Mouse (Mus musculus): ENCODE data around the gene Rbfox2.

The Rbfox2 gene

DNA sequence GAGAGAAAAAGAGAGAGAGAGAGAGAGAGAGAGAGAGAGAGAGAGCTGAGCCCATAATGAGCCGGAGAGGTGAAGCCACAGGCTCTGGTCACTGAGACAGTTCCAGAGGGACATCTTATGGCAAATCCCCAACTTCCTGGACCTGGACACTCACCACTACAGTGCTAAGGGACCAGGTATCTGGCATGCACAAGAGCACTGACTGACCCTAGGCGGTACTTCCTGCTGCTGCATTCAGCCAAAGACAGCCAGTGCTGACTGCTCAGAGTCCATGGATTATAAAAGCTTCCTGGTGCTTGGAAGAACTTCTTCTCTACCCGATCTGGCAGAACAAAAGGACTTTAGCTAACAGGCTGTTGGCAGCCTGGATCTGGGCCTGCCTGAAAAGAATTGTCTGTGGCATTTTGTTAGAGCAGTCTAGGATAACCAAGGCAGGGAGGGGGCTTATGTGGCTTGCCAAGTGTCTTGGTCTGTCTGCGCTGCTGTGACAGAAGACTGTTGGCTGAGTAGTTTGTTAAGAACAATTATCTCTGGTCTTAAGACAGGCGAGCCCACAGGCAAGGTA, 252.1 kb downstream of the Rbfox2 start:
- no peak for DNase-seq

GRCm38 (mm10) chr15:77053021-77053420, 253.8 kb downstream of the Rbfox2 start:
- no peak for DNase-seq

- DNase-seq, result no peak
Measured at GRCm38 (mm10) chr15:77052176-77052575, 254.6 kb downstream of the Rbfox2 start.

DNA sequence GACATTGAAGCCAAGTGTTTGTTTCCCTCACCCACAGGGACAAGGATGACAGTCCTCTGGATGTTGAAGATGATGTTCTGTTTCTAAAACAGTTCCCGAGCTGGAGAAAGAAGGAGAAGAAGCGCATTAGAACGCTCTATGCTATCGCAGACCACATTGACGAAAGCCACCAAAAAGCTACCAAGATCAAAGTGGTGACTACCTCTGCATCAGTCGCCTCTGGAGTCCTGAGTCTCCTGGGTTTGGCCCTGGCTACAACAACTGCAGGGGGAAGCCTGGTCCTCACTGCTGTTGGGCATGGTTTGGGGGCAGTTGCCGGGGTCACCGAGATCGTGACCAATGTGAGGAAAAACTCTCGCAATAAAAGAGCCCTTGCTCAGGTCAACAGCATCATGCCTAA, 256.2 kb downstream of the Rbfox2 start, which contains the start of gene Mb:
TSS of gene Mb (minus strand) at position 101 of the 400 bp plus-strand sequence.
- DNase-seq, result no peak

DNA sequence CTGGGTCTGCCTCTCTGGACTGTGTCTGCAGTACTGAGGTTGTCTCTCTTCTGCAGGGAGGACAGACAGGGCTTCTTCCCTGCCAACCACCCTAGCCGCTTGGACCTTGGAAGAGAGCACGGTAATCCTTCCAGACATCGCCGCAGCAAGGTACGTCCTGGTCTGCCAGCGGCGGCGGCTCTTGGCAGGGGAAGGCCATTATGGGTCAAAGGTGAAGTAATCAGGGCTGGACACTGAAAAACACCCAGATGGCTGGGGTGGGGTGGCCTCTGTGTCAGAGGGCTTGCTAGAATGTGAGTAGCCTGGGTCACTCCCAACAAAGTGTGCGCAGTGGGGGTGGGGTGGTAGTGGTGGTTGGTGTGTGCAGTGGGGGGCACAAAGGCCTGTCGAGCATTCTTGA, 261.2 kb downstream of the Rbfox2 start:
- no peak for DNase-seq

- no peak for DNase-seq
Measured at GRCm38 (mm10) chr15:77044597-77045320, 262.0 kb downstream of the Rbfox2 start, which contains the start of gene Apol6. TSS of gene Apol6 (plus strand) at chr15:77044729.

DNA sequence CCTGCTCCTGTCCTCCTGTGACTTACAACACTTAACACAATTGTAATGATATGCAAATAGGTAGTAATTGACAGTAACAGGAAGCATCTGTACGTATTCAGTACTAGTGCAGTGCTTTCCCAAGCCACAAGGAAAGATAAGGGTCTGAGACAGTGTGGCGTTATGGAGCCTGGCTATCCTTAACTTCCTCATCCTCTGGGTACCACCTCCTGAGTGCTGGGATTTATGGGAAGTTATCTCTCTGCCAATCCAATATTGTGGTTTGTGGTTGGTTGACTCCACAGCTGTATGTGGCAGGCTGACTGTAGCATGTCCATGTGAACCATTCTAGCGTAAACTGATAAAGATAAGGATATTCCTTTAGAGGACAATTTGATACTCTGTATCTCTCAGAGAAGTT, 266.0 kb downstream of the Rbfox2 start:
- no peak for DNase-seq

- no peak for DNase-seq
Measured at GRCm38 (mm10) chr15:77039211-77039700, 267.5 kb downstream of the Rbfox2 start.

DNA sequence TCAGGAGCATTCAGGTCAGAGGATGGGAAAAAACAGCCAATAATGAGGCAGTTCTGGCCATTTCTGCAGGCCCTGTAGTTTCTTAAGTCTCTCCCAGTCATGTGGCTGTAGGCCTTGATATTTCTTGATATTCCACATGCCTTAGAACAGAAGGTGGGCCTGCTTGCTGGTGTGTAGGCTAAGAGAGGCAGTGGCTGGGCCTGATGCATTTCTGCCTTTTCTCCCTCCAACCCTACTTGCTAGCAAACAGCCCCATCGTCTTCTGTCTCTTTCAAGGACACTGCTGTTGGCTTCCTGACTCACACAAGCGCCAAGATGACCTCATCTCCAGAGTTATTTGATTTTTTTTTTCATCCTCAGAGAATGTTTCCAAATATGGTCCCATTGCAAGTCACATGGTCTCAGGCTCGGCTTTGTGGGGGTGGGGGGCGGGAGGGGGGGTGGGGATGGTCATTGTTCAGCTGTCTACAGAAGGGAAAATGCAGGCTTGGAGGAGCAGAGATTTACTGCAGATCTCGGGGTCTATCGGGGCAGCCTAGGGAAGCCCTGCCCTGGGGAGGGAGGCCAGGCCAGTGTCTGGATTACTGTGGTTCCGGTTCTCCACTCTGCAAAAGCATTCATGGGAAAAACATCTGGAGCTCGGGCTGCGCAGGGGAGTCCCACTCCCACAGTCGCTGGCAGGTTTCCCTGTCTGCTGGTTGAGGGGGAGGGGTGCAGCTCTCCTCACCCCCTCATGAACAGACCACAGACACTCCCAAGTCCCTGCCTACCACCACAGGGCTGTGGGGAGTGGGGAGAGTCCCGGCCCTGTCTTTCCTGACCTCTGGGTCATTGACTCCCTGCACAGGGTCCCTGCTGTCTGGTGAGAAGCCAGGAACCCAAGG, 269.3 kb downstream of the Rbfox2 start:
- DNase-seq, result peak; percentile 82

DNA sequence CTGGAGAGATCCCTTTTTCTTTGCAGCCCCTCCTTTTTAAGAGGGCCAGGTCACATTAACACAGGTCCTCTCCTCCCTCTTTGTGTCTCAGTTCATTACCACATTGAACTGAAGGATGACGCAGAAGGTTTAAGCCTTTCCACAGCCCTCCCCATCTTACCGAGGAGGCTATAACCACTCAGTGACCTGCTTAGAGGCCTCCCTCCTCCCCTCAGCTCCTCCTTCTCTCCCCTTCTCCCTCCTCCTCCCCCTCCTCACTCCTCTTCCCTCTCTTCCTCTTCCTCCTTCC, 269.9 kb downstream of the Rbfox2 start:
- no peak for DNase-seq

GRCm38 (mm10) chr15:77036320-77036988, 270.4 kb downstream of the Rbfox2 start:
- peak; percentile 78 for DNase-seq

GRCm38 (mm10) chr15:77035643-77036042, 271.2 kb downstream of the Rbfox2 start:
- DNase-seq, result no peak

GRCm38 (mm10) chr15:77034526-77034925, 272.3 kb downstream of the Rbfox2 start:
- DNase-seq, result no peak

GRCm38 (mm10) chr15:77031271-77031670, 275.5 kb downstream of the Rbfox2 start:
- no peak for DNase-seq

- DNase-seq, result peak; percentile 77
Measured at GRCm38 (mm10) chr15:77029331-77029991, 277.3 kb downstream of the Rbfox2 start.
